8 mouse cellular contexts compared by ENCODE assay signal in genomic region chr12:86771823-86772427, GRCm38 (mm10). TPM values are rescaled to one million over a fixed set of nuclear protein-coding genes. Genes with fewer than 3 reads are reported as not detected.
DNase-seq lines count a peak whose midpoint lies in the region; ATAC-seq lines count a peak whose summit lies in the region.

No protein-coding gene starts in this region.

- peaks cover 12% of the 10 kb centered on the region for H3K4me1 ChIP-seq in hindbrain, embryonic 14.5 days (replicated peaks; ENCODE audit: control insufficient read depth, insufficient read depth, low read length)

- no peak overlapping the region for H3K4me3 ChIP-seq in hindbrain, embryonic 14.5 days (replicated peaks; ENCODE audit: low read length)

- H3K9me3 ChIP-seq in hindbrain, embryonic 14.5 days (ENCODE audit: control insufficient read depth, low read length): no peaks in the 10 kb centered on the region

- no peak overlapping the region for H3K9ac ChIP-seq in hindbrain, embryonic 14.5 days

- peak; percentile 85 for DNase-seq in Muller cell, postnatal 12 days (ENCODE audit: inconsistent ontology term)
- peak; percentile 91 for DNase-seq in cerebellum, adult 8-10 months
- peak; percentile 96 for DNase-seq in hindbrain, embryonic 14.5 days (ENCODE audit: low spot score)
- peak; percentile 84 to 99 for DNase-seq in layer of hippocampus, postnatal 25 days (ENCODE audit: extremely low spot score in 1 of 2, low spot score in 1 of 2)
- DNase-seq in lung, postnatal 25 days (ENCODE audit: low spot score): peak; percentile 94
- peak; percentile 97 for DNase-seq in retina, embryonic 14.5 days (ENCODE audit: low spot score)
- DNase-seq in thymus, postnatal 36 days: peak; percentile 87 to 88

- no peaks in the 10 kb centered on the region for H3K36me3 ChIP-seq in hindbrain, embryonic 14.5 days (replicated peaks; ENCODE audit: control insufficient read depth, insufficient read depth)

- H3K27me3 ChIP-seq in hindbrain, embryonic 14.5 days (ENCODE audit: control insufficient read depth, insufficient read depth, low read length): no peaks in the 10 kb centered on the region

- peak overlapping the region; percentile 23; the same call in 1 of the 2 replicates for H3K4me2 ChIP-seq in hindbrain, embryonic 14.5 days (replicated peaks)

- ATAC-seq in frontal cortex, adult (ENCODE audit: low TSS enrichment): peak; percentile 84
- peak; percentile 58 for ATAC-seq in hindbrain, embryonic 14.5 days (ENCODE audit: low FRiP score)

- 12% methylated on average over 12 of the region's 12 CpGs for WGBS in hindbrain, embryonic 14.5 days

- H3K27ac ChIP-seq in hindbrain, embryonic 14.5 days: peak overlapping the region; percentile 26; the same call in 1 of the 2 replicates

RNA-seq across cellular contexts. Expression of gene Lrrc74a, which starts 37.8 kb away (rescaled TPM):
- polyA plus RNA-seq in hindbrain, embryonic 14.5 days (2014; fragmentation: Nextera tagmentation; extraction: Ambion mirVana): not detected in 2 replicates
- total RNA-seq in layer of hippocampus, postnatal 25 days (2021): not detected

RNA-seq across cellular contexts. Expression of gene Angel1, which starts 45.7 kb away (rescaled TPM):
- polyA plus RNA-seq in hindbrain, embryonic 14.5 days (2014; fragmentation: Nextera tagmentation; extraction: Ambion mirVana): 12.3 and 13.1 TPM in 2 replicates
- 1 to 10 TPM; 4.6 to 8.0 TPM for total RNA-seq in layer of hippocampus, postnatal 25 days (2021)
